In the genomic region with DNA sequence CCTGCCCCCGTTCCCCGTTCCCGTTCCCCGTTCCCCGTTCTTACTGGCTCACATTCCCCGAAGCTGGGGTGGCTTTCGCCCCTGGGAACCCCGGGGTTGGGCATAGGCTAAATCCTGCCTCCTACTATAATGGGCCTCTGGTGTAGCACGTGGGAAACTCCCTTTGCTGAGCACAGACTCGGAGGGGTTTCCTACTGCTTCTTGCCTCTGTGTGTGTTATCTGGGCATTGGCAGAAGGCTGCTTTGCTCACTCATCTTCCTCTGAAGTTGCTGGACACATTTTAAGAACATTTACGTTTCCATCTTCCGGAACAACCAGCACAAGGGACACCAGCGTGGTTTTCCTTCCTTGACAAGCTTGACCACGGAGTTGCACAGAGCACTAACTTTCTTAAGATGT, we compare ENCODE assay signal across 10 mouse cellular contexts. TPM values are rescaled to one million over a fixed set of nuclear protein-coding genes. Genes with fewer than 3 reads are reported as not detected.
DNase-seq lines count a peak whose midpoint lies in the region; ATAC-seq lines count a peak whose summit lies in the region.
"Had no signal": no experiment of that assay in that cellular context is flagged by ENCODE, and none has a peak within 500 bp of the region (broad histone marks: within the 10 kb centered on the region; RNA-seq: fewer than 3 reads in every experiment).

No protein-coding gene starts in this region.

- H3K4me1 ChIP-seq in heart, embryonic 15.5 days (replicated peaks) = peaks cover 7% of the 10 kb centered on the region
- 0 out of 2 replicates have a peak, but pooled peaks cover 5% of the 10 kb centered on the region for H3K4me1 ChIP-seq in limb, embryonic 11.5 days (ENCODE audit: control insufficient read depth, insufficient read depth, low read length)
- peaks cover 3% of the 10 kb centered on the region; the same call in 1 of the 2 replicates for H3K4me1 ChIP-seq in neural tube, embryonic 14.5 days (ENCODE audit: control insufficient read depth, insufficient read depth, low read length)

- H3K27me3 ChIP-seq in heart, embryonic 15.5 days = peaks cover 44% of the 10 kb centered on the region
- H3K27me3 ChIP-seq in limb, embryonic 11.5 days (ENCODE audit: control insufficient read depth, insufficient read depth, low read length) = peaks cover 4% of the 10 kb centered on the region; the same call in 1 of the 2 replicates
- peaks cover 4% of the 10 kb centered on the region for H3K27me3 ChIP-seq in neural tube, embryonic 14.5 days (ENCODE audit: control insufficient read depth, insufficient read depth, low read length)

- H3K9ac ChIP-seq in heart, embryonic 15.5 days = no peak overlapping the region
- no peak overlapping the region for H3K9ac ChIP-seq in limb, embryonic 11.5 days (ENCODE audit: low read length)
- H3K9ac ChIP-seq in neural tube, embryonic 14.5 days (replicated peaks; ENCODE audit: low read depth, low read length) = no peak overlapping the region

- DNase-seq in heart, postnatal 14 days = no peak
- no peak for DNase-seq in limb, embryonic 11.5 days (ENCODE audit: low spot score)
- DNase-seq in right cerebral cortex, postnatal 36 days (ENCODE audit: low spot score in 2 of 2) = no peak
- DNase-seq in lung, adult 18-20 months = no peak
- DNase-seq in thymus, postnatal 36 days = no peak
- DNase-seq: kidney, adult 11 months had no signal

- H3K4me3 ChIP-seq in heart, embryonic 15.5 days = no peak overlapping the region
- H3K4me3 ChIP-seq in limb, embryonic 11.5 days (ENCODE audit: low read depth, low read length) = peak overlapping the region; percentile 27; the same call in 1 of the 2 replicates
- H3K4me3 ChIP-seq in neural tube, embryonic 14.5 days (ENCODE audit: low read depth, low read length) = peak overlapping the region; percentile 37; the same call in 1 of the 2 replicates
- H3K4me3 ChIP-seq: myocyte had no signal

- 27% methylated on average over 14 of the region's 14 CpGs for WGBS in heart, embryonic 15.5 days
- WGBS in limb, embryonic 11.5 days = 32% methylated on average over 14 of the region's 14 CpGs
- WGBS in neural tube, embryonic 14.5 days = 32% methylated on average over 14 of the region's 14 CpGs

- intact Hi-C loops in heart, postnatal 14 days (cut with DNase I) = no loop called here

- no peaks in the 10 kb centered on the region for H3K9me3 ChIP-seq in heart, embryonic 15.5 days (replicated peaks)
- no peaks in the 10 kb centered on the region for H3K9me3 ChIP-seq in limb, embryonic 11.5 days (ENCODE audit: control insufficient read depth, low read length)
- no peaks in the 10 kb centered on the region for H3K9me3 ChIP-seq in neural tube, embryonic 14.5 days (ENCODE audit: control insufficient read depth, low read length)

- H3K4me2 ChIP-seq in heart, embryonic 15.5 days = peak overlapping the region; percentile 73
- no peak overlapping the region for H3K4me2 ChIP-seq in limb, embryonic 11.5 days (ENCODE audit: low read depth, severe bottlenecking)
- peak overlapping the region; percentile 59 for H3K4me2 ChIP-seq in neural tube, embryonic 14.5 days (ENCODE audit: low read depth, low read length)

- no peak for ATAC-seq in heart, embryonic 15.5 days (replicated peaks; ENCODE audit: insufficient number of reproducible peaks, insufficient read depth, low FRiP score, low read depth)
- peak; percentile 48 for ATAC-seq in erythroblast, adult 5-6 weeks (replicated peaks; ENCODE audit: low FRiP score, poor library complexity, severe bottlenecking)
- no peak for ATAC-seq in limb, embryonic 11.5 days (ENCODE audit: insufficient number of reproducible peaks, low FRiP score, low TSS enrichment, low read depth)
- no peak for ATAC-seq in neural tube, embryonic 14.5 days (ENCODE audit: low read depth)

- no peak overlapping the region for H3K27ac ChIP-seq in heart, embryonic 15.5 days
- H3K27ac ChIP-seq in limb, embryonic 11.5 days (replicated peaks; ENCODE audit: low read depth, low read length) = no peak overlapping the region
- H3K27ac ChIP-seq in neural tube, embryonic 14.5 days (ENCODE audit: low read depth, low read length) = no peak overlapping the region

- H3K36me3 ChIP-seq in heart, embryonic 15.5 days = no peaks in the 10 kb centered on the region
- H3K36me3 ChIP-seq in limb, embryonic 11.5 days (ENCODE audit: control insufficient read depth, insufficient read depth, low read length) = no peaks in the 10 kb centered on the region
- H3K36me3 ChIP-seq in neural tube, embryonic 14.5 days (ENCODE audit: control insufficient read depth, insufficient read depth, low read length) = no peaks in the 10 kb centered on the region

RNA-seq across cellular contexts. Expression of a gene that starts 0.8 kb away (rescaled TPM):
- polyA plus RNA-seq in heart, embryonic 15.5 days (2015; fragmentation: Nextera tagmentation; extraction: Ambion mirVana) = 0.16 and 0.44 TPM in 2 replicates
- under 1 TPM in 1 of 2 experiments, not detected in 1; 0.17 TPM for total RNA-seq in heart, postnatal 14 days (2021)
- total RNA-seq in erythroblast, adult 5-6 weeks (2015; ENCODE audit: low replicate concordance) = 320 and 369 TPM in 2 replicates
- total RNA-seq in erythroblast, adult 5-6 weeks (2017; ENCODE audit: low replicate concordance) = 372 and 438 TPM in 2 replicates
- polyA plus RNA-seq in limb, embryonic 11.5 days (2014; fragmentation: Nextera tagmentation; extraction: Ambion mirVana) = 0.08 and 0.38 TPM in 2 replicates
- 0.15 and 0.21 TPM in 2 replicates for polyA plus RNA-seq in neural tube, embryonic 14.5 days (2014; fragmentation: Nextera tagmentation; extraction: Ambion mirVana)
- polyA plus RNA-seq: myocyte had no signal

RNA-seq across cellular contexts. Expression of a gene that starts 10.8 kb away (rescaled TPM):
- polyA plus RNA-seq in heart, embryonic 15.5 days (2015; fragmentation: Nextera tagmentation; extraction: Ambion mirVana) = not detected in 2 replicates
- total RNA-seq in heart, postnatal 14 days (2021) = not detected
- 3.5 TPM in 1 of 2 replicates, not detected in the other for total RNA-seq in erythroblast, adult 5-6 weeks (2015; ENCODE audit: low replicate concordance)
- not detected in 2 replicates for total RNA-seq in erythroblast, adult 5-6 weeks (2017; ENCODE audit: low replicate concordance)
- not detected in 2 replicates for polyA plus RNA-seq in limb, embryonic 11.5 days (2014; fragmentation: Nextera tagmentation; extraction: Ambion mirVana)
- not detected in 2 replicates for polyA plus RNA-seq in neural tube, embryonic 14.5 days (2014; fragmentation: Nextera tagmentation; extraction: Ambion mirVana)
- polyA plus RNA-seq: myocyte had no signal

RNA-seq across cellular contexts. Expression of a gene that starts 17.5 kb away (rescaled TPM):
- polyA plus RNA-seq in heart, embryonic 15.5 days (2015; fragmentation: Nextera tagmentation; extraction: Ambion mirVana) = not detected in 2 replicates
- total RNA-seq in heart, postnatal 14 days (2021) = not detected
- 0.38 and 1.0 TPM in 2 replicates for total RNA-seq in erythroblast, adult 5-6 weeks (2015; ENCODE audit: low replicate concordance)
- total RNA-seq in erythroblast, adult 5-6 weeks (2017; ENCODE audit: low replicate concordance) = 0.42 and 1.0 TPM in 2 replicates
- not detected in 2 replicates for polyA plus RNA-seq in limb, embryonic 11.5 days (2014; fragmentation: Nextera tagmentation; extraction: Ambion mirVana)
- polyA plus RNA-seq in neural tube, embryonic 14.5 days (2014; fragmentation: Nextera tagmentation; extraction: Ambion mirVana) = not detected in 2 replicates
- polyA plus RNA-seq: myocyte had no signal

RNA-seq across cellular contexts. Expression of a gene that starts 25.2 kb away (rescaled TPM):
- polyA plus RNA-seq in heart, embryonic 15.5 days (2015; fragmentation: Nextera tagmentation; extraction: Ambion mirVana) = not detected in 2 replicates
- total RNA-seq in heart, postnatal 14 days (2021) = 10 to 100 TPM in 1 of 2 experiments, 1 to 10 TPM in 1; 7.4 to 10.7 TPM
- total RNA-seq in erythroblast, adult 5-6 weeks (2015; ENCODE audit: low replicate concordance) = not detected in 2 replicates
- total RNA-seq in erythroblast, adult 5-6 weeks (2017; ENCODE audit: low replicate concordance) = not detected in 2 replicates
- not detected in 2 replicates for polyA plus RNA-seq in limb, embryonic 11.5 days (2014; fragmentation: Nextera tagmentation; extraction: Ambion mirVana)
- not detected in 2 replicates for polyA plus RNA-seq in neural tube, embryonic 14.5 days (2014; fragmentation: Nextera tagmentation; extraction: Ambion mirVana)
- polyA plus RNA-seq: myocyte had no signal

RNA-seq across cellular contexts. Expression of a gene that starts 39.8 kb away (rescaled TPM):
- polyA plus RNA-seq in heart, embryonic 15.5 days (2015; fragmentation: Nextera tagmentation; extraction: Ambion mirVana) = not detected in 2 replicates
- total RNA-seq in heart, postnatal 14 days (2021) = not detected
- total RNA-seq in erythroblast, adult 5-6 weeks (2015; ENCODE audit: low replicate concordance) = not detected in 2 replicates
- total RNA-seq in erythroblast, adult 5-6 weeks (2017; ENCODE audit: low replicate concordance) = not detected in 2 replicates
- polyA plus RNA-seq in limb, embryonic 11.5 days (2014; fragmentation: Nextera tagmentation; extraction: Ambion mirVana) = not detected in 2 replicates
- not detected in 2 replicates for polyA plus RNA-seq in neural tube, embryonic 14.5 days (2014; fragmentation: Nextera tagmentation; extraction: Ambion mirVana)
- polyA plus RNA-seq: myocyte had no signal
